Mouse (Mus musculus) spleen, adult 2 months (tissue): Measurements from ENCODE around the gene Morn4. TPM values are rescaled to one million over a fixed set of nuclear protein-coding genes. Genes with fewer than 3 reads are reported as not detected.

Experiments used
- DNase-seq, 2 experiments: peaks; one replicate each; pipeline versions ENCODE4 v3.0.0 to v3.0.0-alpha.2; 2012 to 2021; ENCODE audit warnings: low spot score in 2 of 2, low read depth in 1 of 2
- H3K27ac ChIP-seq: fragments of 200-500 bp; 2 replicates; pipeline ENCODE4 v1.5.1; 2012; ENCODE audit warnings: low read length, inconsistent platforms; ENCODE audit not compliant: insufficient read depth
- H3K27me3 ChIP-seq: fragments of 200-500 bp; 2 replicates; pipeline ENCODE4 v1.6.1; 2012; ENCODE audit warnings: mild to moderate bottlenecking, moderate library complexity, low read length, inconsistent platforms; ENCODE audit not compliant: control insufficient read depth, insufficient read depth
- H3K36me3 ChIP-seq: fragments of 200-500 bp; 2 replicates; pipeline ENCODE4 v1.6.1; 2012; ENCODE audit warnings: mild to moderate bottlenecking, low read length, inconsistent platforms; ENCODE audit not compliant: control insufficient read depth, insufficient read depth
- H3K4me1 ChIP-seq: fragments of 200-500 bp; 2 replicates; pipeline ENCODE4 v1.6.1; 2011; ENCODE audit warnings: inconsistent platforms; ENCODE audit not compliant: control insufficient read depth, insufficient read depth, insufficient read length
- H3K4me3 ChIP-seq: fragments of 200-500 bp; 2 replicates; pipeline ENCODE4 v1.5.1; 2011; ENCODE audit warnings: mild to moderate bottlenecking, inconsistent platforms; ENCODE audit not compliant: insufficient read depth, insufficient read length; ENCODE audit errors: extremely low read depth
- CTCF ChIP-seq: fragments of 200-500 bp; IDR thresholded peaks from 2 replicates; pipeline ENCODE4 v1.5.1; 2011; ENCODE audit warnings: mild to moderate bottlenecking, inconsistent platforms; ENCODE audit not compliant: insufficient read depth, insufficient read length, insufficient replicate concordance; ENCODE audit errors: extremely low read depth
- POLR2A ChIP-seq: fragments of 200-500 bp; IDR thresholded peaks from 2 replicates; pipeline ENCODE4 v1.6.1; 2011; ENCODE audit warnings: low read depth, low read length, inconsistent platforms
- WGBS: fragments of 180-500 bp; shearing (Covaris S2); methylation state at CpG from one replicate; pipeline ENCODE4 v1.1.7; 2018; 5-methylcytosine and 5-hydroxymethylcytosine counted together
- polyA plus RNA-seq: library from polyadenylated mRNA; depleted of rRNA; stranded (reverse); fragments of >200 nt; gene quantifications from 2 replicates; pipeline ENCODE4 v1.2.3, GENCODE M21; 2012; rRNA removed

Morn4 gene
- 1.0 and 1.2 TPM in 2 replicates for polyA plus RNA-seq

DNA sequence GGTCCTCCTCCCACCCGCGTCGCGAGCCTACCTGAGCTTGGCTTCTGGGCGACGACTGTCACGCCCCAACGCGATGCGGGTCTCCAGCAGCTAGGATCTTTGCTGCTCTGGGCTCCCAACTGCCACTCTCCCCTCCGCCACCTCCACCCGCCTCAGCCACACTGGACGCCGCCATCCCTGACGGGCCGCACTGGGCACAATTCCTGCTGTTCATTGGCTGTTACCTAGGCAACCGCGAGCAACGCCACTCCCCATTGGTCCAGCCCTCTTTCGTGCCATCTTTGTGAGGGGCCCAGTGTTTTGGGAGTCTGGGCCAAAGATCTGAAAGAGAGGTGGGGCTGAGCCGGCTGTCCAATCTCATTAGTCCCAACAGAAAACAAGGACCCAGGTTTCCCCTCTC lies at the start of gene Morn4:
TSS of gene Morn4 (minus strand) at position 192 of the 400 bp plus-strand sequence.
- 8% methylated on average over 21 of the region's 21 CpGs for WGBS
- H3K4me1 ChIP-seq: peaks cover 10% of the 10 kb centered on the region
- no peak within 1 kb of the TSS for H3K27ac ChIP-seq
- H3K4me3 ChIP-seq: peak within 1 kb of the TSS; percentile 33
- DNase-seq: peak in 1 of 2 experiments; percentile 26
- peaks cover 7% of the 10 kb centered on the region; the same call in 1 of the 2 replicates for H3K27me3 ChIP-seq
- no peak for TF ChIP-seq CTCF
- no peak for TF ChIP-seq POLR2A
- H3K36me3 ChIP-seq: no peaks in the 10 kb centered on the region

DNA sequence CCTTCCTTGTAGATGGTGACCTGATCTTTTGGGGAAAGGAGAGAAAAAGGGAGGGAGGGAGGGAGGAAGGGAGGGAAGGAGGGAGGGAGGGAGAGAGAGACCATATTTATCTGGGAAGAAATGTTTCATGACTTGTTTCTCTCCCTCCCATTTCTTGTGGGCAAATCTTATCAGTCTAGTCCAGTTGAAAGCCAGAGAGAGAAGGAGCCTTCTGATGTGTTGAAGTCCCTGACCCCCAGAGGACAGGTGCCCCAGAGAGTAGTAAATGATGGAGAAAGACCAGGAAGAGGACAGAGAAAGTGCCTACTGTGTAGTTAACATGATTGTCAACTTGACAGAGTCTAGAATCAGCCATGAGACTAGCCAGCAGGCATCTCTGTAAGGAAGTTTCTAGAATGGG lies 48.9 kb upstream of the Morn4 start:
- TF ChIP-seq POLR2A (no peak), CTCF (no peak)
- Histone ChIP-seq H3K27ac (no peak overlapping the region), H3K27me3 (no peaks in the 10 kb centered on the region), H3K36me3 (no peaks in the 10 kb centered on the region), H3K4me3 (no peak overlapping the region), H3K4me1 (peaks cover 2% of the 10 kb centered on the region; the same call in 1 of the 2 replicates)
- DNase-seq: no peak

DNA sequence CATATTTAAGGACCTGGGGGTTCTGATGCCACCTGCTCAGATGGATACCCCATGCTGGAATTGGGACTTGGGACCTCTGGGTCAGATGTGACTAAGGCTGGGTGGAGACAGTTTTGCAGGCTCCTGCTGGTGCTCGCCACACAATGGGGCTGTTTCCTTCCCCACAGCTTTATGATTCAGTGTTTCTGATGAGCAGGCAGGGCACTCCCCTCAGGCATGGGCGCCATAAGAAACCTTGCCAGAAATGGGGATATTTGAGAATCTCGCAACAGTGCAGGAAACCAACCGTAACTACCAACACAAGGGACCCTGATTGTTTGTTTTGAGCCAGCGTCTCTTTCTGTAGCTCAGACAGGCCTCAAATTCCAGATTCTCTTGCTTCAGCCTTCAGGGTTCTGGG lies 44.9 kb upstream of the Morn4 start:
- no peak for TF ChIP-seq CTCF
- TF ChIP-seq POLR2A: no peak
- 62% methylated on average over 5 of the region's 5 CpGs for WGBS
- Histone ChIP-seq H3K27ac (peak overlapping the region; percentile 53), H3K4me1 (peaks cover 8% of the 10 kb centered on the region; the same call in 1 of the 2 replicates), H3K27me3 (no peaks in the 10 kb centered on the region), H3K36me3 (no peaks in the 10 kb centered on the region), H3K4me3 (no peak overlapping the region)
- no peak for DNase-seq

DNA sequence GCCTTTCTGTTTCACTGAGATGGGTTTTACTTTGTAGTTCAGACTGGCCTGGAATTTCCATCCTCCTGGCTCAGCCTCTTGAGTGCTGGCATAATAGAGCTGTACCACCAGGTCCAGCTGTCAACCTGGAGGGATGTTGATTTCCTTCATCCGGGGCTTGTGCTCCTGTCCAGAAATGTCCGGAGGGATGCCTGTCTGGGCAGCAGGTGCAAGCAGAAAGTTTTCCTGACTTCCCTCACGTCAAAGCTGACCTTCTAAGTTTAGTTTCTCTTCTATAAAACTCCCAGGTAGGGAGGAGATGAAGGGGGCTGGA lies 44.1 kb upstream of the Morn4 start:
- Histone ChIP-seq H3K27ac (peak overlapping the region; percentile 76), H3K4me1 (peaks cover 8% of the 10 kb centered on the region; the same call in 1 of the 2 replicates), H3K27me3 (no peaks in the 10 kb centered on the region), H3K4me3 (peak overlapping the region; percentile 5; the same call in 1 of the 2 replicates), H3K36me3 (no peaks in the 10 kb centered on the region)
- WGBS: 61% methylated on average over 3 of the region's 3 CpGs
- no peak for DNase-seq
- TF ChIP-seq CTCF (no peak), POLR2A (no peak)

DNA sequence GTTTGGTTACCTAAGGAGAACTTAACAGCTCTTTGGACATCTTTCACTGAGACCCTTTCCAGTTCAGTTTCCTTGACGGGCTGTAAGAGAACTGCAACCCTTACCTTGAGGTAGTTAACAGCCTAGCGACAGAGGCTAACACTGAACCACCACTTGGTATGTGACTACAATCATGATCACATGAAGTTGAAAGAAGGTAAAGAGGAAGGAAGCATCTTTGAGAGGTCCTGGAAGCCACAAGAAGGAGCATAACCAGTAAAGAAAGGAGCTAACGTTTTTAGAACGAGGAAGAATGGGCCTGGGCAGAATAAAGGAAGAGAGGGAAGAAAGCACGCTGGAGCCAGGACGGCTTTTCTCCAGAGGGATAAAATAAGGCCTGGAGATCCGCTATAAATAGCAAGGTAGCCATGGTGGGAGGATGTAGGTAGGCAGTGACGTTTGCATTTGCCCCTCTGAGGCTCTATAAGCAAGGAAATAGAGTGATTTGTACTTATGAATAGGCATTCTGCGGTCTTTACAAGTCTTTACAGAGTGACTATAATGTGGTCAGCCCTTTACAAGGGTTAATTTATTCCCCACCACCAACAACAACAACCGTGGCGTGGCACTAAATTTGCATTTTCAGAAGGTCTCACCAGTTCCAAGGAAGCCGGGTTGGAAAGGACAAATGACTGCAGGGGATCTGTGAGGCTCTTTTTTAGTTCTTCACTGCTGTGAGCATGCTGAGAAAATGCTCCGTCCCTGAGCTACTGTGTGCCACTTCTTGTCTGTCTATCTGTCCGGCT lies 43.5 kb upstream of the Morn4 start:
- WGBS: 19% methylated on average over 14 of the region's 14 CpGs

DNA sequence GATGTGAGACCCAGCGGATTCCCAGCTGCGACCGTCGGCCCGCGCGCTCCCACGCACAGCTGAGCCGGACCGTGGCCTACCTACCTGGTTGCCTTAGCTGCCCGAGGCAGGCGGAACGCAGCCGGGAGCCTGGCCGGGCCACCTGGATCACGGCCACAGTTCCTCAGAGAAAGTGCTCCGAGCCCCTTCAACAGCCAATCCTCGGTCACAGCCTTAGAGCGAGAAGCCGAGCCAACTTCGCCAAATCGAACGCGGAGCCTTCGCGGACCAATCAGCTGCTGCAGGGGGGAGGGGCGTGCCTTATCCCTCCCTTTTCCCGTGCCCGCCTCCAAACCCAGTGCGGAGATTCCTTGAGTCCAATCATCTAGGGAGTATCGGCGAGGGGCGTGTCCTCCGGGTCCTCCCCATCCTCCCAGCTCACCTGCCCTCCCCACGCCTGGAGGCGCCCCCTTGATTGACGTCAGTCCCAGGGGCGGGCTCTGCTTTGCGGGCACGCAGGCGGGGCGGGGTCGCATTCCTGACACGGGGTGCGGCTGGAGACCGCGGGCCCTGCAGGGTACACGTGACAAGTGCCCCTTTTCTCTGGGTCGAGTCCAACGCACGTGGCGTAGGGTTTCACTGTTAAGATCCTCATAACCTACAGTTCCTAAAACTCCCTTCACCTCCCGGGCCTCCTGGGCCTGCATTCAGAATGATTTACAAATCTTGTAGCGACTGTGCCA lies 42.8 kb upstream of the Morn4 start, which contains the start of gene Avpi1:
TSS of gene Avpi1 (minus strand) at position 273 of the 722 bp plus-strand sequence.
- peak; percentile 77 to 86 for DNase-seq
- TF ChIP-seq CTCF (no peak), POLR2A (no peak)
- Histone ChIP-seq H3K27ac (peak within 1 kb of the TSS; percentile 76), H3K27me3 (no peaks in the 10 kb centered on the region), H3K4me1 (peaks cover 8% of the 10 kb centered on the region; the same call in 1 of the 2 replicates), H3K4me3 (peak within 1 kb of the TSS; percentile 71), H3K36me3 (no peaks in the 10 kb centered on the region)
- under 1% methylated on average over 53 of the region's 54 CpGs for WGBS

More for the DNA sequence above, 43.5 kb upstream of the Morn4 start:
- Histone ChIP-seq H3K4me3 (peak overlapping the region; percentile 71), H3K36me3 (no peaks in the 10 kb centered on the region), H3K27ac (peak overlapping the region; percentile 76), H3K4me1 (peaks cover 8% of the 10 kb centered on the region; the same call in 1 of the 2 replicates), H3K27me3 (no peaks in the 10 kb centered on the region)
- TF ChIP-seq POLR2A (no peak), CTCF (no peak)
- peak in 1 of 2 experiments; percentile 41 for DNase-seq
